Mouse (Mus musculus): ENCODE data around the gene AA467197. TPM values are rescaled to one million over a fixed set of nuclear protein-coding genes. Genes with fewer than 3 reads are reported as not detected.

Gene AA467197
- polyA plus RNA-seq, 1 experiment = 0.67 TPM

GRCm38 (mm10) chr2:122665973-122666875 lies 29.4 kb downstream of the AA467197 start:
- H3K4me3 ChIP-seq (replicated peaks; ENCODE audit: insufficient read depth, low read depth, low read length) = no peak overlapping the region
- no peak for TF ChIP-seq POLR2A (IDR thresholded peaks at IDR 0.05; ENCODE audit: borderline replicate concordance, insufficient read depth, low read length)
- TF ChIP-seq CTCF (IDR thresholded peaks at IDR 0.05; ENCODE audit: borderline replicate concordance, insufficient read depth, low read depth, low read length) = peak; percentile 67
- no peak overlapping the region for H3K27ac ChIP-seq (ENCODE audit: insufficient read depth, low read length)
- no peaks in the 10 kb centered on the region for H3K27me3 ChIP-seq (ENCODE audit: control insufficient read depth, insufficient read depth, low read length)
- H3K4me1 ChIP-seq (ENCODE audit: control insufficient read depth, insufficient read depth, low read length) = no peaks in the 10 kb centered on the region
- 39% methylated on average over 12 of the region's 12 CpGs for WGBS
- peak; percentile 35 to 49 for DNase-seq

- Histone ChIP-seq H3K27ac (ENCODE audit: insufficient read depth, low read length) (no peak overlapping the region), H3K4me1 (ENCODE audit: control insufficient read depth, insufficient read depth, low read length) (no peaks in the 10 kb centered on the region), H3K27me3 (ENCODE audit: control insufficient read depth, insufficient read depth, low read length) (no peaks in the 10 kb centered on the region), H3K4me3 (replicated peaks; ENCODE audit: insufficient read depth, low read depth, low read length) (no peak overlapping the region)
- TF ChIP-seq CTCF (IDR thresholded peaks at IDR 0.05; ENCODE audit: borderline replicate concordance, insufficient read depth, low read depth, low read length) (peak; percentile 38; the same call in 1 of the 2 replicates), POLR2A (IDR thresholded peaks at IDR 0.05; ENCODE audit: borderline replicate concordance, insufficient read depth, low read length) (no peak)
- 45% methylated on average over 5 of the region's 5 CpGs for WGBS
- DNase-seq = peak in 1 of 2 experiments; percentile 6
Measured at GRCm38 (mm10) chr2:122667856-122668255, 31.1 kb downstream of the AA467197 start.

DNA sequence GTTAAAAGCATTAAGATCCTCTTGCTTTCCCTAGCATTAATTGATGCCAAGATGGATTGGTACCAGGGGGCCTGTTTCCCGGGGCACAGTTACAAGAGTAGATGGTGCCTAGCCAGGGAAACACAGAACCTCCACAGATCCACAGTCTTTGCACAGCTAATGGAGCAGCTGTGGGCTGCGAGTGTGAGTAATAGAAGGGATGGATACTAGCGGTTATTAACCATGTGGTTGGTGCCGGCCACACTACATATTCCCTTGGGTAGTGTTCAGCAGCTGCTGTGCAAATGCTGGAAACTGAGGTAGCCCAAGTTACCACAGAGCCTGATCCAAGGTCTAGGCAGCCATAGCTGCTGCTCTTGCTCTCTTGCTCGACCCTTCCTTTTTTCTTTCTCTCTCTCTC lies 34.9 kb downstream of the AA467197 start:
- no peak for TF ChIP-seq POLR2A (IDR thresholded peaks at IDR 0.05; ENCODE audit: borderline replicate concordance, insufficient read depth, low read length)
- DNase-seq = no peak
- Histone ChIP-seq H3K4me1 (ENCODE audit: control insufficient read depth, insufficient read depth, low read length) (no peaks in the 10 kb centered on the region), H3K4me3 (replicated peaks; ENCODE audit: insufficient read depth, low read depth, low read length) (no peak overlapping the region), H3K27me3 (ENCODE audit: control insufficient read depth, insufficient read depth, low read length) (no peaks in the 10 kb centered on the region), H3K27ac (ENCODE audit: insufficient read depth, low read length) (no peak overlapping the region)
- 32% methylated on average over 5 of the region's 5 CpGs for WGBS

DNA sequence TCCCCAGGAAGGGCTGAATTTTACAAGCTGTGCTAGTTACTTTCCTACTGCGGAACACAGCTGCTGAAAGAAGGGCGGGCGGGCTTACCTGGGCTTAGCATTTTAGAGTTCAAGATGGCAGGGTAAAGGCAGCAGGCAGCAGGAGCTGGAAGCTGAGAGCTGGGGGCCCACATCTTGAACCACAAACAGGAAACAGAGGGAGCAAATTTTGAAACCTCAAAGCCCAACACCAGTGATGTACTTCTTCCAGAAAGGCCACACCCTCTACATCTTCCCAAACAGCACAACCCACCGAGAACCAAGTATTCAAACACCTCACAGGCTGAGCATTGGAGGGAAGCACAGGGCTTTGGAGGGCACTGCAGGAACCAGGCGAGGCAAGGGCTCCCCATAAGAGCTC lies 36.1 kb downstream of the AA467197 start:
- Histone ChIP-seq H3K27me3 (ENCODE audit: control insufficient read depth, insufficient read depth, low read length) (no peaks in the 10 kb centered on the region), H3K27ac (ENCODE audit: insufficient read depth, low read length) (no peak overlapping the region), H3K4me1 (ENCODE audit: control insufficient read depth, insufficient read depth, low read length) (no peaks in the 10 kb centered on the region), H3K4me3 (replicated peaks; ENCODE audit: insufficient read depth, low read depth, low read length) (no peak overlapping the region)
- TF ChIP-seq POLR2A (IDR thresholded peaks at IDR 0.05; ENCODE audit: borderline replicate concordance, insufficient read depth, low read length) = no peak
- TF ChIP-seq CTCF (IDR thresholded peaks at IDR 0.05; ENCODE audit: borderline replicate concordance, insufficient read depth, low read depth, low read length) = no peak
- DNase-seq = no peak
- 75% methylated on average over 5 of the region's 5 CpGs for WGBS

DNA sequence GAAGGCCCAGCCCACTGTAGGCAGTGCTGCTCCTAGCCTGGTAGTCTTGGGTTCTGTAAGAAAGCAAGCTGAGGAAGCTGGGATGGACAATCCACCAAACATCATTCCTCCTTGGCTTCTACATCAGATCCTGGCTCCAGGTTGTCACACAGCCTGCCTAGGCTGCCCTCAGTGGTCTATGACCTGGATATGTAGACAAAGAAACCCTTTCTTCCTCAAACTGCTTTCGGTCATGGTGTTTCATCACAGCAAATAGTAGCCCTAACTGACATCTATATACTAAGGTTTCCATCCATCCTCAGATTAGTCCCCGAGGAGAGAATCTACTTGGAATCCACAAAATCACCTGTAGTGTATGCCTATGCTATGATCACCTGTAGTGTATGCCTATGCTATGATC lies 38.3 kb downstream of the AA467197 start:
- Histone ChIP-seq H3K27ac (ENCODE audit: insufficient read depth, low read length) (no peak overlapping the region), H3K4me3 (replicated peaks; ENCODE audit: insufficient read depth, low read depth, low read length) (no peak overlapping the region), H3K4me1 (ENCODE audit: control insufficient read depth, insufficient read depth, low read length) (no peaks in the 10 kb centered on the region), H3K27me3 (ENCODE audit: control insufficient read depth, insufficient read depth, low read length) (no peaks in the 10 kb centered on the region)
- no peak for DNase-seq
- WGBS = 97% methylated on average over 2 of the region's 2 CpGs
- TF ChIP-seq POLR2A (IDR thresholded peaks at IDR 0.05; ENCODE audit: borderline replicate concordance, insufficient read depth, low read length) (no peak), CTCF (IDR thresholded peaks at IDR 0.05; ENCODE audit: borderline replicate concordance, insufficient read depth, low read depth, low read length) (no peak)

- H3K27ac ChIP-seq (ENCODE audit: insufficient read depth, low read length) = no peak overlapping the region
- DNase-seq = no peak
- H3K4me3 ChIP-seq (replicated peaks; ENCODE audit: insufficient read depth, low read depth, low read length) = no peak overlapping the region
- 86% methylated on average over 5 of the region's 5 CpGs for WGBS
- TF ChIP-seq CTCF (IDR thresholded peaks at IDR 0.05; ENCODE audit: borderline replicate concordance, insufficient read depth, low read depth, low read length) (no peak), POLR2A (IDR thresholded peaks at IDR 0.05; ENCODE audit: borderline replicate concordance, insufficient read depth, low read length) (no peak)
- no peaks in the 10 kb centered on the region for H3K4me1 ChIP-seq (ENCODE audit: control insufficient read depth, insufficient read depth, low read length)
- 0 out of 2 replicates have a peak, but pooled peaks cover 2% of the 10 kb centered on the region for H3K27me3 ChIP-seq (ENCODE audit: control insufficient read depth, insufficient read depth, low read length)
Measured at GRCm38 (mm10) chr2:122681379-122682137, 44.8 kb downstream of the AA467197 start.

GRCm38 (mm10) chr2:122682520-122682919 lies 45.7 kb downstream of the AA467197 start:
- no peak overlapping the region for H3K4me3 ChIP-seq (replicated peaks; ENCODE audit: insufficient read depth, low read depth, low read length)
- WGBS = 61% methylated on average over 2 of the region's 2 CpGs
- no peak for DNase-seq
- no peak overlapping the region for H3K27ac ChIP-seq (ENCODE audit: insufficient read depth, low read length)
- H3K4me1 ChIP-seq (ENCODE audit: control insufficient read depth, insufficient read depth, low read length) = no peaks in the 10 kb centered on the region
- H3K27me3 ChIP-seq (ENCODE audit: control insufficient read depth, insufficient read depth, low read length) = 0 out of 2 replicates have a peak, but pooled peaks cover 2% of the 10 kb centered on the region
- TF ChIP-seq POLR2A (IDR thresholded peaks at IDR 0.05; ENCODE audit: borderline replicate concordance, insufficient read depth, low read length) (no peak), CTCF (IDR thresholded peaks at IDR 0.05; ENCODE audit: borderline replicate concordance, insufficient read depth, low read depth, low read length) (no peak)

All from cerebellum, adult 2 months (tissue).